Mouse (Mus musculus) bone marrow, adult 2 months (tissue): ENCODE measurements around the gene Lcn9.

Experiments used
- CTCF ChIP-seq: fragments of 200-500 bp; IDR thresholded peaks from 2 replicates; pipeline ENCODE4 v1.5.1; 2011; ENCODE audit warnings: low read length, control low read depth; ENCODE audit not compliant: control insufficient read depth, insufficient read depth
- POLR2A ChIP-seq: fragments of 200-500 bp; IDR thresholded peaks from 2 replicates; pipeline ENCODE4 v1.6.1; 2011; ENCODE audit warnings: low read depth, mild to moderate bottlenecking, control low read depth, low read length, borderline replicate concordance; ENCODE audit not compliant: control insufficient read depth

GRCm38 (mm10) chr2:25828344-25828947 lies 5.5 kb downstream of the Lcn9 start:
- TF ChIP-seq POLR2A: no peak
- TF ChIP-seq CTCF: no peak
